Mouse (Mus musculus) bone marrow, adult 2 months (tissue): ENCODE measurements around the gene Ttc17. TPM values are rescaled to one million over a fixed set of nuclear protein-coding genes. Genes with fewer than 3 reads are reported as not detected.
A peak's percentile ranks its signal among the peaks of the same experiment; 100 is the strongest.

Experiments used
- H3K27ac ChIP-seq: fragments of 200-500 bp; 2 replicates; pipeline ENCODE4 v1.5.1; 2012; ENCODE audit warnings: low read depth, mild to moderate bottlenecking, control low read depth, inconsistent platforms, low read length; ENCODE audit not compliant: control insufficient read depth, poor library complexity, insufficient read depth
- H3K4me1 ChIP-seq: fragments of 200-500 bp; 2 replicates; pipeline ENCODE4 v1.6.1; 2011; ENCODE audit warnings: low read length; ENCODE audit not compliant: control insufficient read depth, insufficient read depth
- H3K4me3 ChIP-seq: fragments of 200-500 bp; replicated peaks from 2 replicates; pipeline ENCODE3; 2011; ENCODE audit warnings: mild to moderate bottlenecking, low read depth, low read length, control low read depth; ENCODE audit not compliant: control insufficient read depth
- CTCF ChIP-seq: fragments of 200-500 bp; IDR thresholded peaks from 2 replicates; pipeline ENCODE4 v1.5.1; 2011; ENCODE audit warnings: low read length, control low read depth; ENCODE audit not compliant: control insufficient read depth, insufficient read depth
- POLR2A ChIP-seq: fragments of 200-500 bp; IDR thresholded peaks from 2 replicates; pipeline ENCODE4 v1.6.1; 2011; ENCODE audit warnings: low read depth, mild to moderate bottlenecking, control low read depth, low read length, borderline replicate concordance; ENCODE audit not compliant: control insufficient read depth
- WGBS: fragments of 180-500 bp; shearing (Covaris S2); methylation state at CpG from one replicate; pipeline ENCODE4 v1.1.7; 2018; 5-methylcytosine and 5-hydroxymethylcytosine counted together
- polyA plus RNA-seq: library from polyadenylated mRNA; stranded (reverse); fragments of >200 nt; gene quantifications from 2 replicates; pipeline ENCODE4 v1.2.4, GENCODE M21; 2011; ENCODE audit warnings: low replicate concordance; ENCODE audit not compliant: missing spikeins, insufficient read depth, insufficient read length

Ttc17 gene
- polyA plus RNA-seq, 1 experiment: 14.3 TPM

DNA sequence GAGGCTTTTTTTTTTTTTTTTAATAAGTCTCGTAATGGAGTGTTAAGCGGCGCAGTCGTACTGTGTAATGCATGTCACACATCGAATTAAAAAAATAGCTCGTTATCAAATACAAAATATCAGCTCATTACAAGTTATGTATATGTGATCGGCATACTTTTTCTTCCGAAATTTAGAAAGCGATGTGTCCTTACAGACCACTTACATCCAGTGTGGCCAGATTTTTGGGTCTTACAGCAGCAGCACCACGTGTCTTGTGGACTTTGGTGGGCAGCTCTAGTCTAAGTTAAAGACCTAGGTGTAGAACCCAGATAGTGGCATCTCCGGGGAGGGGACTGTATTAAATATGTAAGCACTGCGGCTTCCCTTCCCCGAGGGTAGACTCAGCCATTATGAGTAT lies 532 bp upstream of the Ttc17 start:
- Histone ChIP-seq H3K4me1 (no peaks in the 10 kb centered on the region; the same call in 1 of the 2 replicates), H3K4me3 (peak overlapping the region; percentile 79), H3K27ac (no peak overlapping the region)
- no peak for TF ChIP-seq POLR2A
- no peak for TF ChIP-seq CTCF
- WGBS: under 1% methylated on average over 13 of the region's 13 CpGs

DNA sequence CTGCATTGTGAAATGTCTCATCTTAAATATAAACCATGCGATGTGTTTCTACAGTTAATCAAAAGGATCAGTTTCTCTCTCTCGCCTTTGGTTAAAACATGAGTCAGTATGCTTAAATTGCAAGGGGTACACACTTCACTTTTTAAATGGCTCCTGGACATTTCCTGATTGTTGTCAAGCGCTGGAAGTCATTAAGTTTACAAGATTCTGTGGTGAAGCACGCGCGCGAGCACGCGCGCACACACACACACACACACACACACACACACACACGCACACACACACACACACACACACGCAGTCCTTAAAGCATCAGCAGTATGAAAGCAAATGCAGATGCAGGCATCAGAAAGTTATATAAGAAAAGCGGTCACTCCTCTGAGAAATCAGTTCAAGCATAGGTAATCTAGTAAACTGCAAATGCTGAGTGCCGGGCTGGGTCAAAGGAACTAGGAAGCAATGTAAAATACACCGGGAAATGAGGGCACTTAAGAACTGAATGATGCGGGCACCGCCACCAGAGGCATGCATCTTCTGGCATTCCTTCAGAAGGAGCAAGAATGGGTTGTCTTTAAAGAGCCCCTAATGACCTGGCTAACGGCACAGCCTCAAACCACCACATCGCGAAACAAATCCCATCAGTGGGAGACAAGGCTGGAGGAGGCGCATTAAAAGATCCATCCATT lies 949 bp downstream of the Ttc17 start:
- Histone ChIP-seq H3K4me1 (no peaks in the 10 kb centered on the region; the same call in 1 of the 2 replicates), H3K4me3 (peak overlapping the region; percentile 79), H3K27ac (peak overlapping the region; percentile 62)
- WGBS: 3% methylated on average over 21 of the region's 21 CpGs
- TF ChIP-seq CTCF (no peak), POLR2A (no peak)

DNA sequence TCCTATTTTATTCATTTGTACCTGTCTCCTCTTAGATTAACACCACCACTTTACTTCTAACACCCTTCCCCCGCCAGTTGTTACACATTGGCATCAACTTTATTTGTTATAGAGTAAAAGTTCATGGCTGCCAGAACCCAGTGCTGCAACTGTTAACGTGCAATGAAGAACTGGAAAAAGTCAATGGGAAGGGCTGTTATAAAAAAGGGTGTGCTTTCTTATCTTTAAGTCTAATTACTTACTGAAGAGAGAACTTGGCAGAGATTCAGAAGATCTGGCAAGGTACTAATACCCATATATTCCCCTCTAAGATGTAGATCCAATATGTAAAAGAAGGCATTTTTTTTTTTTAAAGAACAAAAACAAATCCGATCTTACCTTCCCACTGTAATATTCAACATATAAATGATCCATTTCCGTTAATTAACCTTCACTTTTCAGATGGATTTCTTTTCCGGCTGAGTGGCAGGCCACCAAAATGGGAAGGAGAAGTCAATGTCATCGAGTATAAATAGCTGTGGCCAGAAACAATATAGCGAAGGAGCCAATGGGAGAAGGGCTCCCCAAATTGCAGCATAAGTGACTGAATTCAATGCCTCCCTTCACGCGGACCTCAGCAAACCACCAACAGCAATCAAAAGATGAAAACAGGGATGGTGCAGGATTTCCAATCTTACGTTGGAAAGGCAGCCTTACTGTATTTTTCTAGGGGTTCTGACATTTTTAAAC lies 1.8 kb downstream of the Ttc17 start:
- no peak overlapping the region for H3K27ac ChIP-seq
- no peak overlapping the region for H3K4me3 ChIP-seq
- no peak for TF ChIP-seq CTCF
- no peak for TF ChIP-seq POLR2A
- no peaks in the 10 kb centered on the region; the same call in 1 of the 2 replicates for H3K4me1 ChIP-seq
- 43% methylated on average over 10 of the region's 10 CpGs for WGBS

DNA sequence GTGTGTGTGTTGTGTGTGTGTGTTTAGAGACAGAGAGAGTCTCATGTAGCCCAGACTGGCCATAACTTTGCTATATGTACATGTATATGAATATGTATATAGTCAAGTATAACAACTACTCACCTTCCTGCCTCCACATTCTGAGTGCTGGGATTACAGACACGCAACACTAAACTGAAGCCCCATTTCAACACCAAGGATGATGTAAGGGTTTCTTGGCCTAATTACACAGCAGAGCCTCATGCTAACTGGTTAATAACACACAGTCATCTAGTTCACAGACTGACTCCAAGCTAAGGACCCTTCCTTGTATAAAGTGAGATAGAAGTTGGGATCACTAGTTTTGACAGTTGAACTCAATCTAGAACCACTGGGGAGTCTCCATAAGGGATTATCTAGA lies 3.9 kb downstream of the Ttc17 start:
- WGBS: 46% methylated on average over 1 of the region's 1 CpGs
- no peak overlapping the region for H3K27ac ChIP-seq
- no peak for TF ChIP-seq POLR2A
- no peak for TF ChIP-seq CTCF
- no peak overlapping the region for H3K4me3 ChIP-seq
- no peaks in the 10 kb centered on the region; the same call in 1 of the 2 replicates for H3K4me1 ChIP-seq

DNA sequence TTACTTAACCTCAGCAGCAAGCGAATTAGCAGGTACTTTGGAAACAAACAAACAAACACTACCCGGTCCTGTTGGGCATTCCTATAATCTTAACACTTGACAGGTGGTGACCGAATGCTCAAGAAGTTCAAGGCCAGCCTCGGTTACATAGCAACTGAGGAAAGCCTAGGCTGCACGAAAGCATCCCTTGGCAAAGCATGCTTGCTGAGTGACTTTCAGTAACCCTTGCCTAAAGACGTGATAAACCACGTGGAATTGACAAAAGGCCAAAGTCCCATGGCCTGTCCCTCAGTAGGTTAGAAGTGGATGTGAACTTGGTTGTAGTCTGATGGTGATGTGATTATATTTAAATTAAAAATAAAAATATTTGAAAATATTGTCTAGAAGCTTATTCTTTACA lies 4.4 kb downstream of the Ttc17 start:
- H3K4me3 ChIP-seq: no peak overlapping the region
- H3K27ac ChIP-seq: no peak overlapping the region
- TF ChIP-seq CTCF (no peak), POLR2A (no peak)
- 82% methylated on average over 7 of the region's 7 CpGs for WGBS
- no peaks in the 10 kb centered on the region; the same call in 1 of the 2 replicates for H3K4me1 ChIP-seq

DNA sequence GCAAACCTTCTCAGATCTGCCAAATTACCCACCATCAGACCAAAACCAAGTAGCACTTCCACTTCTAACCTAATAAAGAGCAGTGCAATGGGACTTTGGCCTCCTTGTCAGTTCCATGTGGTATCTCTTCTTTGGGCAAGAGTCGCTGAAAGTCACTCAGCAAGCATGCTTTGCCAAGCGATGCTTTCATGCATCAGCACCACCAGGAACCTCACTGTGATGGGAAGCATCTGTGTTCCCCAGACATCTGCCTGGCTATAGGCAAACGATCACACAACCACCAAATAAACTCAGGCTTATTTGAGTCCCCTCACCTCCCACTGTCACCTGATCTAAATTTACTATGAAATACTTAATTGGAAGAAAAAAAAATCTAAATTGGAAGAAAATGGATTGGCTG lies 5.5 kb downstream of the Ttc17 start:
- Histone ChIP-seq H3K4me3 (no peak overlapping the region), H3K4me1 (no peaks in the 10 kb centered on the region; the same call in 1 of the 2 replicates), H3K27ac (no peak overlapping the region)
- TF ChIP-seq POLR2A: no peak
- no peak for TF ChIP-seq CTCF
- 86% methylated on average over 3 of the region's 3 CpGs for WGBS

DNA sequence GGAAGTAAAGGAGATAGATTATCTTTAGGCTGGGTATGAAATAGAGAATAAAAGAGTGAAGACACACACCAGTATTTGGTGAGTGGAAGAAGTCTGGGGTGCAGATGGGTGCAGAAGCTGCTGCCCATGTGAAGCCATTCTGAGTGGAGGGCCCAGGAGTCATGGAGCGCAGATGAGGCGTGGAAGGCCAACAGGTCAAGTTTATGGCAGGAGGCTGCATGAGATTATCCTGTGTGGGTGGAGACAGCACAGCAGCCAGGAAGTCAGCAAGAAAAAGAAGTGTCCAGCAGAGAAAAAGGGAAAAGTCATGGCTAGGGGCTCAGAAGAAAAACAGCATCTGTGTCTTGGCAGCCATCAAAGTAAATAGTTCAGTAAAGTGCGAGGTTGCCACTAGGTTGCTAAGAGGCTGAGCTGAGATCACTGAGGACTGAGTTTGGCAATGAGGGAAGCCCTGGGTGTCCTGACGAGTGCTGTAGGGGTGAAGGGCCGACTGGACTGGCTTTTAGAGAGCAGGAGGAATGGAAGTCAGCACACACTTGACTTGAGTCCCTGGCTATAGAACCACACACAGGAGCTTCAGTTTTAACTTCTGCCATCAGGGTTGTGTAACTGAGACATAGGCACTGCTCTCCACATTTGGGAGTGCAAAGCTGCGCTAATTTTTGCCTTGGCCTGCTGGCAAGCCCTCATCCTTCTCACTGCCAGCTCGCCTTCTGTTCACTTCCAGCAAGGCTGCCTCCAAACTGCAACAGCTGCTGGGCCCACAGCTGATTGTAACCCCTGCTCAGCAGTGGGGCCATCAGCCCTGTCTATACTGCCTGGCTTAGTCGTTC lies 8.1 kb downstream of the Ttc17 start:
- Histone ChIP-seq H3K4me3 (no peak overlapping the region), H3K4me1 (no peaks in the 10 kb centered on the region; the same call in 1 of the 2 replicates), H3K27ac (no peak overlapping the region)
- WGBS: 83% methylated on average over 8 of the region's 8 CpGs
- TF ChIP-seq POLR2A: no peak
- TF ChIP-seq CTCF: no peak

DNA sequence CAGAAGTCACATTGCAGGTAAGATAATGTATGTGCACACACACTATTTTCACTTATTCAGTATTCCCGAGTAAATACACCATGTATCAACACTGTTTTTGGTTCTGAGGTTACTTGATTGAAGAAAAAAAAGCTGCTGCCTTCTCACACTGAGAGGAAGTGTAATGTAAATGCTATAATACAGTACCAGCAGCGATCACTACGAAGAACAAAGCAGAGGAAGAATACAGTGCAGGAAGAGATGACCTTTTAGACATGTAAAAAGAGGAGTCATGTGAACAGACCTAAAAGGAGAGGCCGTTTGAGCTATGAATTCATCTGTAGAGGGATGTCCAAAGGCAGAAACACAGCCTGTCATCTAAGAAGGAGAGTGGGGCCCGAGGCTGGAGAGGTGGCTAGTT lies 9.0 kb downstream of the Ttc17 start:
- Histone ChIP-seq H3K4me3 (no peak overlapping the region), H3K27ac (no peak overlapping the region), H3K4me1 (no peaks in the 10 kb centered on the region)
- WGBS: 82% methylated on average over 5 of the region's 5 CpGs
- TF ChIP-seq POLR2A (no peak), CTCF (no peak)
